Mouse (Mus musculus) lung, postnatal 4 days (tissue): ENCODE measurements at regions not wholly inside any gene's neighbourhood (a gene's known extent, or its start where the extent isn't known, plus 50 kb on each side); places are given as distances from the start of the nearest gene placed in this dataset.

Experiments used
- DNase-seq, 2 experiments: peaks; one replicate each; pipeline ENCODE4 v3.0.0; 2021

DNA sequence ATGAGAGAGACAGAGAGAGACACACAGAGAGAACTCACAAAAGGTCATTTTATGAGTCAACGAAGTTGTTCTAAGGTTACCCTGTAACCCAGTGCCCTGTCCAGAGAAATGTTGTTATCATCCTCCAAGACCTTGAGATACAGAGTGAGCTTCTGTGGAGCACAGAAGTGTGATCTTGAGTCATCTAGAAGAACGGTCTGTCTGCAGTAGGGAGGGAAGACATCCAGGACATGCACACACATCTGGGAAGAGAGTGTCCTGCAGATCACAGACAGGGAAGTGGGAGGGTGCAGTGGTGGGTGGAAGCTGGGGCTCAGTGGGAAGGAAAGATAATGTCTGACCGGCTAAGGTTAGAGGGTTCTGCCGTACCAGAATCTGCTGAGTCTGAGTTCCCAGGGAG, 155.3 kb downstream of the Fam169b start:
- DNase-seq = no peak

DNA sequence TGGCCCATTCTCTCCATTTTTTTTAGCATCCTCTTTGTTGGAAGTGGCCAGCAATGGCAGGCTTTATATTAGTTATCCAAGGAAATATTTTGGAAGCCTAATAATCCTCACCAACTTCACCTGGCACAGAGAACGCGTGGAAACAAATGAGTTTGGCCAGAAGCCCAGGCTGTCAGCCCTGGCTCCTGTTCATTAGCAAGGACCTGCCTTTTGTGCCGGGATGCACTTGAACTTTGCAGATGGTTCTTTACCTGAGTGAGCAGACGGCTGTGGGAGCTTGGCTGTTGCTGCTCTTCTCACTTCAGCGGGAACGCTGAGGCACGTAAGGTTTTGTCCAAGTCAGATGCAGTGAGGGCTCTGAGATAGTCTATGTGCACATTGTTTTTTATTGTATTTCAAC, 142.3 kb downstream of the Fam169b start:
- no peak for DNase-seq

DNA sequence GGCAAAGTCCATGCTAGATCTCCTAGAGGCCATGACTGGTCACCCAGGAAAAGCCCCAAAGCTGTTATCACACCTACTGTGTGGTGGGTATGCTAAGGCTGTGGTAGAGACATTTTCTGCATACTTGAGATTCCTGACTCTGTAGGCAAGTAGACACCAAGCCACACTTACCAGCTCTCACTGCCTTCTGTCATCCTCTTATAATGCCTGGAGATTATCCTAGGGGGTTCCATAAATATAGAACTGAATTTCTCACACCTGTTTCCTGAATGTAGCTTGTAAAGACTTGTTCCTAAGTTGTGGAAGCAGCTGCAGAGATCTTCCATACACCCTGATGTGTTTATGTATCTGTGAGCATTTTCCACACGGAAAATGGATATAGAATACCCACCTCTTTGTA, 139.1 kb downstream of the Fam169b start:
- DNase-seq = no peak
